Mouse (Mus musculus) ES-CJ7 (cell line): ENCODE measurements around the gene Tex52.

ENCODE experiments used
- DNase-seq: peaks from one replicate; pipeline ENCODE4 v3.0.0; 2011; ENCODE audit warnings: low read depth, low spot score

Gene Tex52

DNA sequence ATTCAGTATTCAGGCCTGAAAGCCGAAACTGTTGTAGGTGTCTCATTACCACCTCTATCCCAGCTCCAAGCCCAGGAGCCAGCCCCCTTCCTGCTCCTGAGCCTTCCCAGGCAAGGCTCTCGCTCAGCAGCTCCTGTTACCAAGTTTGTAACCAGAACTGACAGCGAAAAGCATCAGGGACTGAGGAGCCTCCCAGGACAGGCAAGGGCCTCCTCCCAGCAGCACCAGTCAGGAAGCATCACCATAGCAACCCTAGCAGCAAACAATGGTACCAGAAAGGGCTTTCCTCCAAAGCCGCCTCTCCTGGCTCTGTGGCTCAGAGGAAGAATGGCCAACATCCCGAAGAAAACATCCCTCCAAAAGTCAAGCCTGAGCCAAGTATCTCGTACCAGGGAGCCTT is at the start of gene Tex52, which contains the start of gene Gm44596:
Gene Tex52, plus strand, starts transcription at position 265 of the 400 bp plus-strand sequence.
Gene Gm44596, plus strand, starts transcription at position 312 of the 400 bp plus-strand sequence.
- DNase-seq, result peak; percentile 58

DNA sequence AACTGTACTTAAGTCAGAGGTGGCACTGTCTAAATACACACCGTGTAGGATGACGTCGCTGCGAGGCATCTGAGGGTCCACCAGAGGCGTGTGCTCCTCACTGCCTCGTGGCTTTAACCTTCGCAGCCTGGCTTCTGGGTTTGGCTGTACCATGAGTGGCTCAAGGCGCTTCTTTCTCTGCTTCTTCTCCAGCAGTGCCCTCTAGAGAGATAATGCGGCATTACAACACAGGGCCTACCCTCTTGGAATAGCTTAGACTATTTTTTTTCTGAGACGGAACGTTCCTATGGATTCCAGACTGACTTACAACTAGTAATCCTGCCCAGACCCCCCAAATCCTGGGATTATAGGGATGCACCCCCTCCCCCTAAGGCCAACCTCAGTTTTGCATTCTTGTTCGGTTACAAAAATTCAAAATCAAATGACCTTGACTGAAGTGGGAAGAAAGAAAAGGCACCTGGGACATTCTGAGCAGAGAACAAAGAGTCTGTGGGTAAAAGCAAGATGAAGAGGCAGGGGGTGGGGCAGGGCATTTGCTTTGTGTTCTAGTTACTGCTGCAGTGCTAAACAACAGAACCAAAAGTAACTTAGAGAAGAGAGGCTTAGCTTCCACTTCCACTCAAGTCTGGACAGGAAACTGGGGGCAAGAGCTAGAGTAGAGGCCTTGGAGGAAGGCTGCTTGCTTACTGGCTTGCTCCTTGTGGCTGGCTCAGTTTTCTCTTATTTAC is 40.7 kb upstream of the Tex52 start:
- DNase-seq, result peak; percentile 97

DNA sequence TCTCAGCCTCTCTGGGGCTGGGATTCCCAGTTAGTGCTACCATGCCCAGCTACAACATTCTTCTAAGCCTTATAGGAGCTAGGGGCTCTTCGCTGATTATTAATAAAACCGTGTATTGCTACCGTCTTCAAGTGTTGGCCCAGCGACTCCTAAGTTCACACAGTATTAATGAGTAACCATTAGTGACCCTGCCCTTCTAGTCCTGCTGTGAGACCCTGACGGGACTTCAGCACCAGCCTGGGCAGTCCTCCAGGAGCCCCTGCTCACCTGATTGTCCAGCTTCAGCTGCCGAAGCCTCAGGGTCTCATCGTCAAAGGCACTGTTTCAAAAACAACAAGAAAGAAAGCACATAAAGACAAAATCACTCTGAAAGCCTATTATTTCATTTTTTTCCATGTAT is 37.8 kb upstream of the Tex52 start:
- no peak for DNase-seq

DNA sequence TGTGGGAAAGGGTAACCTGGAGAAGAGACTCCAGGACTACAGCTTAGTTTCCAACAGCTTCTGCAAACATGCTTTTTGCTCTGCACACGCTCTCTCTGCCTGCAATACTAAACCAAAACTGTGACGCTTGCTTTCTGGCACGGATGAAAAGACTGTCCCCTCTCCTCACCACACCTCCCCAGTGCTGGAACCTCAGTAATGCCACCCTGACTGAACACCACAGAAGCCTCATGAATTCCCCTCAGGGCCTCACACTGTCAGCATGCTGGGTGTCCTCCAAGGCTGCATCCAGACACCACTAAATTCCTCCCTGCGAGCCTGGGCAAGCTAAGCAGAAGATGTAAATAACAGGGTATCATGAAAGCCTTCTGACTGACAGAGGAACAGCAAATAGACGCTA is 36.4 kb upstream of the Tex52 start:
- no peak for DNase-seq

DNA sequence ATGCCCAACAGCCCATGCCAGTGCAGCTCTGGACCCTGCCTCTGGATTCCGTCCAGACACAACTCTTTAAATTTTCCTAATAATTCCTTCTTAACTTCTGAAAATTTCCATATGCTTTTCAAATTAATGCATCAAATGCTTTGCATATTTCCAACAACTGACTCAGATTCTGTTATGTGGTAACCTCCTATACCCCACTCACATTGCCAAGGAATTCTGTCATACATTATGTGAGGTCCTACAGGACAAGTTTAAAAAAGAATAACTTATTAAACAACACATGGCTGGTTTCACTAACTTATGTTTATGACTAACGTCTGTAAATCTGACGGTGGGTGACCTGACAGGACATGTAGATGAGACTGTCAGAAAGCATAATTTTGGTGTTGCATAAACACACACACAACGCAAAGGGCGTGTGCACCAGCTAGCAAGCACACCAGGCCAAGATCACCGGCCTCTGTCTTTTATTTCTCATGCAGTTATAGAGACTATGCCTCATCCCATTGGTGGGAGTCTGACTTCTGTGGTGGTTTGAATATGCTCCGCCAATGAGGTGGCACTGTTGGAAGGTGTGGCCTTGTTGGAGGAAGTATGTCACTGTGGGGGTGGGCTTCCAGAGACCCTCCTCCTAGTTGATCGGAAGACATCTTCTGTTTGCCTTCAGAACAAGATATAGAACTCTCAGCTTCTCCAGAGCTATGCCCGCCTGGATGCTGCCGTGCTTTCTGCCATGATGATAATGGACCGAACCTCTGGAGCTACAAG is 33.1 kb upstream of the Tex52 start:
- DNase-seq, result peak; percentile 42

DNA sequence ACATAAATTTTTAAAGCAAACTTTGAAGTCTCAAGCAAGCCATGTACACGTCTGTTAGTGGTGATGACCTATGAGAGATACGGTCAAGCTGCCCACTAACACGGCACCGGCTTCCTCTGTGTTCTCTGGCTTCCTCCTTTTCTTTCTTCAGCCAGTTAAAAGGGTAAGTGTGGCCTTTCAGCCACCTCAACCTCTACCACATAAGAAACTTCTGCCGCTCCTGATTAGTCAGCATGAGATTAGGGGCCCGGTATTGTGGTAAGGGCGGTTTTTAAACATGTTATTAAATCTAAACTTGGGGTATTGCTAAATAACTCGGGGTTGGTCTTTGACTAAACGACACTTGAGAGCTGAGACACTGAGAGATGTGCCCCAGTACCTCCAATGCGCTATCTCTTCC is 29.6 kb upstream of the Tex52 start:
- DNase-seq, result no peak

DNA sequence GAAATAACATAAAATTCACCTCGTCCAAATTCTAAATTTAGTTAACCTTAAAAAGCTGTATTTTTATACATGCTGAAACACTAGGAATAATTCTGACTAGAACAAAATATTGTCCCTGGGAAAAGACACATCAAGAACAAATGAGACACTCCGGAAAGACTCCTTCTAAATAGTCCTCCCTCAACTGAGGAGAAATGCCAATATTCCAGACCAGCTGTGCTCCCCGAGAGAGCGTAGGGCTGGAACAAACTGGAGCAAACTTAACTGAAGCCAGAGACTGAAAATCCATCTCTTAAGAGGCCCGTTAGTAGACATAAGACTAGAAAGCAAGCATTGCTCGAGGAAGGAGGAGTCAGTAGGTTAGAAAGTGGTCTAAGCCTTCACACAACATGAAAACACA is 28.5 kb upstream of the Tex52 start:
- DNase-seq, result no peak

DNA sequence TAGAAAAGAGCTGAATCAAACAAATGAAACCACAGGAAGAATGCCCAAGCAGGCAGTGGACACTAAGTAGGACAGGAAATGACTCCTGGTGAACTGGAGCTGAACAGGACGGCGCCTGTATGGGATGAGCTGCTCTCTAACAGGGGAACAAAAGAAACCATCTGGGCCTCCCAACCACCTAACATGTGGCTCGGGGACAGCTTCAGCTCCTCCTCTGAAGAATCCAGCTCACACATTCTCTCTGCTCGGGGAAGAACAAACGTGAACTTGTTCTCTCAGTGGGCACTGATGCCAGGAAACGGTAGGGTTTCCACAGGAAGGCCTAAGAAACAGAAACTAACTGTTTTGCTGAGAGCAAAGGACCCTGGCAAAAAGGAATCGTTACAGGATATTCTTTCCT is 25.5 kb upstream of the Tex52 start:
- no peak for DNase-seq

DNA sequence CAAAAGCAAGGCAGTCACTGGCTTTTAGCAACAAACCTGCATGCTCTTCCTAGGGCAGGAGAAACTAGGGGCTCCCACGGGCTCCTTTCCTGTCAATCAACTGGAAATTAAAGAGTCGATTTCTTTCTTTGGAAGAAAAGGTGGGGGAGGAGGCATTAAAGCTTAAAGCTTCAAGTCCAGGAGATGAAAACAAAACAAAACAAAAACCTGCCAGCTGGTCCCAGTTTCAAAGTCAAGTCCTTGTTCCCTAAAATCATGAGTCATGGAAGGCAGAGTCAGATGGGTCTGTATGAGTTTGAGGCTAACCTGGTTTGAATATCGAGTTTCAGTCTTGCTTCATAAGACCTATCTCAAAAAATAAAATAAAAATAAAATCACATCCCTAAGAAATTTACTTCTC is 21.1 kb upstream of the Tex52 start:
- no peak for DNase-seq

DNA sequence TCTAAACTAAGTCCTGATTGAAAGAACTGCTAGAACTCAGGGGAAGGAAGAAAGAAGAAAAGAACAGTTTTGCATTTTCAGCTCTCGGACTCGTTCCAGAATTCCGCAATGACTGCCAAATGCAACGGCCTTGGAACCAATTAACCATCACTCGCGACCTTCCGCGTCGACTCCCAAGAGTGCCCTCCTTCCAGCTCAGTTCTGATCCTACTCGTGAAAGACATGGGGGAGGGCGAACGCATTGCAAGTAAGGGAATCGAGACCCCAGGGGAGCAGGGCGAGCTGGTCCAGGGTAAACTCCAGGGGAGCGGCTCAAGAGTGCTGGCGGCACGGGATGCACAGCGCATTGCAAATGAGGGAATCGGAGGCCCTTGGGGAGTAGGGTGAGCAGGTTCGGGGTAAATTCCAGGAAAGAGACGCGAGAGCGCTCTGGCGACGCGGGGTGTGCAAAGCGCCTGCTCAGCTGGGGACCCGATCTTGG is 20.0 kb upstream of the Tex52 start:
- DNase-seq, result peak; percentile 83

DNA sequence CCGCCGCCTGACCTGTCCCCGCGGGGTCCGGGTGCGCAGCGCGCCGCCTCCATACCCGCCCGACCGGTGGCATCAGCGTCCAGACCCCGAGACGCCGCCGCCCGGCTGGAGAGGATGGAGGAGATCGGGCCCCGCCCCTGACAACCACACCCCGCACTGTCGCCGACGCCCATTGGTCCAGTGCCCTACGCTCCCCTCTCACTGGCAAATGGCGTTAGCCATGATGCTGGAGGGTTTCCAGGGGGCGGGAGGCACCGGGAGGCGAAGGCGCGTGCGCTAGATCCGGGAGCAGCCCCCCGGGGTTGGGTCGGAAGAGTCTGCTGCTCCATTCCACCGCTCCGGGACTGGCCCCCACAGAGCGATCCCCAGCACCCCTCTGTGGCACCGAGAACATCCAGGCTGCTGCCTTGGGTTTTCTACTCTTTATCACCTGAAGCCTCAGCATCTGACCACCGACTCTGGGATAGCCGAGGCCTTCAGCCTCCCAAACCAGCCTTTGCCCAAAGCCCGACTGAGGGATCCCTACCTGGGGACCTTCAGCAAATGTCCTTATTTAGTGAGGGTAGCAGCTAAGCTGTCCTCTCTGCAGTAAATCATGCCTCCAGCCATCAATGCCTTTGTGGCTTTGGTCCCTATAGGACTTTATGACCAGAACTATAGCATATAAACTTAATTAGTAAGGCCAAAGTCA is 19.4 kb upstream of the Tex52 start, which contains the start of gene Tulp3:
Gene Tulp3, minus strand, starts transcription at position 126 of the 691 bp plus-strand sequence.
- DNase-seq, result peak; percentile 97

DNA sequence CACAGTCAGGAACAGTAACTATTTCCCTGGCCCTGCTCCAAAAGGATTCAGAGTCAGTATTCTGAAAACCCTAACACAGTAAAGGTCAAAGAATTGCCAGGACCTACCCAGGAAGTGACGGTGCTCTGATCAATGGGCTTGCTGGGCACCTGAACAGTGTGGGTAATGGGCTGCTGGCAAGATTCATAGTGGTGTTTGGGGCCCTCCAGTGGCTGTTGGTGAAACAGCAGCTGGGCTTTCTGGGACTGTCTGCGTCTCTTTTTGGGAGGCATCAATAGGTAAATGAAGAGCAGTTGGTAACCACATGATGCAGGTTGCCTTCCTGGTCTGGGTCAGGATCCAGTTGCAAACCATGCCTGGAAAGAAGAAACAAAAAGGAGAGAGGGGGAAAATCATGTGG is 16.3 kb upstream of the Tex52 start:
- peak; percentile 79 for DNase-seq

DNA sequence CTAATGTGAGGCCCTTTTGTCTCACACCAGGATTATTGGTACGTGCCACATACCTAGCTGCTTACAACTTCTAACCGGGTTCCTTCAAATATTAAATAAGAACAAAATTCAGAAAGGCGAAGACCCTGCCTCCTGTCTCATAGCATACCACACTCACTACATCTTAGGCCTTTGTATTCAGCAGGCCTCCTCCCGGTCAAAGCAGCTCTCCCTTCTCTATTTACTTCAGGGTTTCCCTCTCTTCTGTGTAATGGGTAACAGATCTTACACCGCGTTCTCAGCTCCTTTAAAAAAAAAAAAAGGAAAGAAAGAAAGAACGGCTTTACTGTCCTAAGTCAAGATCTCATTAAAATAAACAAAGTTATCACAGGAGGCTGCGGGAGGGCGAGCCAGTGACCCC is 13.4 kb upstream of the Tex52 start:
- no peak for DNase-seq

DNA sequence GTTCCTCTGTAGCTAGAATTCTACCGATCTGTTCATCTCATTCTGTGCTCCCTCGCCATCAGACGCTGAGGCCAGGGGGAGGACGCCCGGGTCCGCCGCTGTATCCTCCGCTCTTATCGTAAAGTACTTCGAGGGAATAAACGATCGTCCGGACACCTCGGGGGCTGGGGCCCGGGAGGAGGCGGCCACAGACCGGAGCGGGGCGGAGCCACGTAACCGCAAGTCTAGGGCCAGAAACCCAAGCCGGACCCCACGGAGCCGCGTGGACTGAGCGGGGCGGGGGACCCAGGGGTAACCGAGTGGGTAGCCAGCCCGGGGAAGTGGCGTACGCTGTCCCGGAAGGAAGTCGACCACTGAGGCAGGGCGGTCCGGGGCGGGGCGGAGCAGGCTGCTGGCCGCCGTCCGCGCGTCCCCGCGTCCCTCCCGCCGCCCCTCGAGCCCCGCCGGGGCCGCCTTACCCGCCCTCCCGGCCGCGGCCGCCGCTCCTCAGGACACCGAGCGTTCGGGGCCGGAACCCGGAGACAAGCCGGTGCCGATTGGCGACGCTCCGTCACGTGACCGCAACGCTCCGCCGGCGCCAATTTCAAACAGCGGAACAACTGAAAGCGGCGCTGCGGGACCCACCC is 12.8 kb upstream of the Tex52 start, which contains the start of the genes Rhno1 and Foxm1:
Gene Rhno1, minus strand, starts transcription at position 531 of the 626 bp plus-strand sequence.
Gene Foxm1, plus strand, starts transcription at position 587 of the 626 bp plus-strand sequence.
- DNase-seq, result peak; percentile 84

DNA sequence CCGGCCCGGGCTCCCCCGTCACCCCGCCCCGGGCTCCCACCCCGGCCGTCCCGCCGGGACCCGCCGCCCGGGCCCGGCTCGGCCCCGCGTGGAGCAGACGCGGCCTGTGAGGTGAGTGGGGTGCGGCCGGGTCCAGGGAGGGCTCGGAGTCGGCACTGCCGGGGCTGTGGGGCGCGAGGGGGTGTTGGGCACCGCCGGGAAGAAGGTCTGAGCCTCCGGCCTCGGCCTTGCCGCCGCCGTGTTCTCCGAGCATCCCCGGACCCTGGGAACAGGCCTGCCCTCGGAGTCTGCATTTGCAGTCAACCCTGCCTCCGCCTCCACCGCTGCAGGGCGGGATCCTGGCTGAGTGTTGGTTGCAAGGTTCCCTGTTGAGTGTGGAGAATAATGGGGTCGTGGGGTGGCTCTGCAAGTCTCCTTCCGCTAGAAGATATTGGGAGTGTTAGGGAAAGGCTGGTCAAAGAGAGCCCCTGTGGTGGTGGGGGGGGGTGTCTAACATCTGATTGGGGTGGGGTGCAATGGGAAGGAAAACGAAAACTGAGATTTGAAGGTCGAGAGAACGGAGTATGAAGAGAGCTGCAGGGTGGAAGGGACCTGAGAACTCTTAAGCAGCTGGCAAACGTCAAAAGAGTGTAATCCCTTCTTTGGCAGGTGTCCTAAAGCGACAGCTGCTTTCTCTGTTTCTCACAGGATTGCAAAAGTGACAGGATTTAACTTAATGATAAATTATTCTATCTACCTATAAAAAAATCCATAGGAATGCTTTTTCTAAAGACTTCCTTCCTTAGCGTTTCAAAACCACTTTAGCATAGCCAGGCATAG is 12.0 kb upstream of the Tex52 start:
- peak; percentile 65 for DNase-seq

DNA sequence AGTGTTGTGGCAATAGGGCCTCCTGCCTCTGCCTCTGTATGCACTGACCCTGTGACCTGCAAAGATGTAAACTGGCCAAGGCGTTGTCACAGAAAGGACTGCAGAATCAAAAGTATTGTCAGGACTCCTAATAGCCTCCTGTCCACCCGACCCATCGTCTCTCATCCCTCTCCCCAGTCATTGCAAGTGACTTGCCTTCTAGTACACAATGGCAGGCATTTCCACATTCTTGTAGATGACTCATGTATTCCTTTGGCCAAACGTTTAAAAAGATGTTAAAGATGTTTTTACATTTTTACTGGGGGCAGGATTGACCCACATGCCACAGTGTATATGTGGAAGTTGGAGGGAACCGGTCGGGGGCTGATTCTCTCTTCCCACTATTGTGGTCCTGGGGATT is 10.5 kb upstream of the Tex52 start:
- DNase-seq, result no peak

DNA sequence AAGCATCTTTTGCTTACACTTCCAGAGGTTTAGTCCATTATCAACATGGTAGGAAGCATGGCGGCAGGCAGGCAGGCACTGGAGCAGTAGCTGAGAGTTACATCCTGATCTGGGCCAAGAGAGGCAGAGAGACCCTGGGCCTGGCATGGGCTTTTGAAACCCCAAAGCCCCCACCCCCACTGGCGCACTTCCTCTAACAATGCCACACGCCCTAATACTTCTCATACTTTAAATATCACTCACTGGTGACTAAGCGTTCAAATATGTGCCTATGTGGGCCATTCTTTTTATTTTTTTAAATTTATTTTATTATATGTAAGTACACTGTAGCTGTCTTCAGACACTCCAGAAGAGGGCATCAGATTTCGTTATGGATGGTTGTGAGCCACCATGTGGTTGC is 8.8 kb upstream of the Tex52 start:
- no peak for DNase-seq

DNA sequence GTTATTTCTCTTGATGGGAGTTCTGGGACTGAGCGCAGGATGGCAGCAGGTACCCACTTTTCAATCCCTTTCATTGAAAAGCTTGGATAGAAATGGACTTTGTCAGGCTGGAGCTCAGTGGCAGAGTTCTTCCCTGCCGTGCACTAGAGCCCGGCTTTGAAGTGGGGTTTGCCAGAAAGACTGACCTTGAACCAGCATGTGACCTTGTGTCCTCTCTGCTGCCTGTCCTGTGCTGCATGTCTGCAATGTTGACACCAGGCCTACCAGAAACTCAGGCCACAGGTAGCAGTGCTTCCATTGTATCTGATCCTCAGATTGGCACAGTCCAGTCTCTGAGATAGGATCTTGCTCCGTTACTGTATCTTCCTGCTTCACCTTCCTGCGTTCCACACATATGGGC is 5.2 kb upstream of the Tex52 start:
- no peak for DNase-seq

DNA sequence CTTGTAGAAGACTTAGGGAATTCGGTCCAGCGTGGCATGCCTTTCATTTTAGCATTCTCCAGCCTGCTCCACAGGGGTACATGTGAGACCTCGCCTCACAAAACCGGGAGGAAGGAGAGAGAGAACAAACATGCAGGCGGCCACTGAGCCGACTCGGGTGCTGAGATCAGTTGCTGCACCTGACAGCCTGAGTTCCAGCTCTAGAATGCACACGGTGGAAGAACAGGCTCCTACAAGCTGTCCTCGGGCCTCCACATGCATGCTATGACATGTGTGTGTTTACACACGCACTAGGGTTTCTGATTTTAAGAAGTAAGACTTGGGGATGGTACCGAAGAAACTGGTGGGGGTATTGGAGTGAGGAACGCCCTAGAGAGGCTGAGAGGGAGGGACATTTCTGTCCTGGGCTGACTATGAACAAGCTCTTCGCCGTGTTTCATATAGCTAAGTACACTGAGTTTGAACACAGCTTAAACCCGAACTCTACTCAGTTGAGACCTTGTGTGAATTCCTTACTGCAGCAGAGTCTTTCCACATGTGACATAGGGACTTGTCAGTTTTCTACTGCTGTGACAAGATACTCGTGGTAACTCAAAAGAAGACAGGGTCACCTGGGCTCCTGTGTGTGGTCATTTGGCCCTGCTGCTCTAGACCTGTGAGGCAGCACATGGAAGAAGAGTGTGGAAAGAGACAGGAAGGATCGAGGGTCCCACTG is 1.3 kb downstream of the Tex52 start:
- no peak for DNase-seq

DNA sequence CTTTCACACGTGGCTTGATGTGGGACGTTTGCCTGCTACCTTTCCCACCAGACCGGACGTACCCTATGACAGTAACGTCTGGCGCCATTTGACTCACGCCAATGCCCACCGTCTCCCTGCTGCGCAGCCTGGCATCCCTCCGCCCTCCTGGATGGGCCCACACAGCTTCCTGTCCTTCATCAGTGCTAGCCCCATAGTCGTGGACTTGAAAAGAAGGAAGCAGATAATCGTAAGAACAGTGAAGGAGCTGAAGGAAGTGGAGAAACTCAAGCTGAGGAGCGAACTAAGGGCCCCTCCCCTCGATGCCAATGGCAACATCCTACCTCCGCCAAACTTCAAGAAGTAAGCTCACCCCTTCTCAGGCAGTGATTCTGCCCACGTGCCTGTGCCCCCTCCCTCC is 4.4 kb downstream of the Tex52 start:
- no peak for DNase-seq
